Mouse (Mus musculus): Measurements from ENCODE around the gene Slc25a27. TPM values are rescaled to one million over a fixed set of nuclear protein-coding genes. Genes with fewer than 3 reads are reported as not detected.
A peak's percentile ranks its signal among the peaks of the same experiment; 100 is the strongest.

Gene Slc25a27
- polyA plus RNA-seq (2016; fragmentation: Nextera tagmentation; extraction: Ambion mirVana), result 34.5 and 38.1 TPM in 2 replicates

DNA sequence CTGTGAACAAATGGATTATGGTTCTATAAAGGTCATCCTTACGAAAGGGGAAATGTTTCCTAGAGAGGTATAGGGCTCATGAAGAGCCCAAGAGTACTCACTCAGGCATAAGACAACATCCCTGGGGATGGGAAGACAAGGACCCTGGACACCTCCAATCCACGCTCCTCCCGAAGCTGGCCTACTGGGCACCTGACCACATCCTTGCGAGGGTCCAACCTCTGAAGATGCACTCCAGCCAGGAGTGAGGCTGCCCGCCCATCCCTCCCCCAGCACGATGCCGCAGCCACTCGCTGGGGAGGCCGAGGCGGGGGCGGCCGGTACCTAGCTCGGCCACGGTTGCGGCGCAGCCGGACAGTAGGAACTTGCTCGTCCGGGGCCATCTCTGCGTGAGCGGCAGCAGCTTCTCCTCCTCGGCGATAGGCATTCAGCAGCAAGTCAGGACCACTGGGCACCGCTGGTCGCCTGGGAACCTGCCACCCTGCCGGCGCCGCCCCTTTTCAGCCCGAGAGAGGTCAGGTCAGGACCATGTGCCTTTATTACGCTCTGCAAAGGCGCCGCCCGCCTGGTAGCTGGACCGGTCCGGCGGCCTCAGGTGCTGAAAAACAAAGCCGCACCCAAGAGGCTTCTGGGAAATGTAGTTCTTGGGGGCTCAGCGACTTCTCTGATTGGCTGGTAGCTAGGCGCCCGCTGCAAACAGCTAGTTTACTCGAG, at the start of gene Slc25a27:
TSS of gene Slc25a27 (minus strand) at position 639 of the 714 bp plus-strand sequence.
- H3K27me3 ChIP-seq (replicated peaks; ENCODE audit: low read depth, poor library complexity, severe bottlenecking), result no peaks in the 10 kb centered on the region
- WGBS, result under 1% methylated on average over 41 of the region's 41 CpGs
- H3K27ac ChIP-seq (replicated peaks), result peak within 1 kb of the TSS; percentile 91
- peak; percentile 92 for DNase-seq (ENCODE audit: low spot score)
- no peaks in the 10 kb centered on the region for H3K9me3 ChIP-seq
- peak within 1 kb of the TSS; percentile 91 for H3K4me3 ChIP-seq
- H3K4me1 ChIP-seq, result peaks cover 35% of the 10 kb centered on the region
- H3K36me3 ChIP-seq (replicated peaks), result peaks cover 17% of the 10 kb centered on the region

DNA sequence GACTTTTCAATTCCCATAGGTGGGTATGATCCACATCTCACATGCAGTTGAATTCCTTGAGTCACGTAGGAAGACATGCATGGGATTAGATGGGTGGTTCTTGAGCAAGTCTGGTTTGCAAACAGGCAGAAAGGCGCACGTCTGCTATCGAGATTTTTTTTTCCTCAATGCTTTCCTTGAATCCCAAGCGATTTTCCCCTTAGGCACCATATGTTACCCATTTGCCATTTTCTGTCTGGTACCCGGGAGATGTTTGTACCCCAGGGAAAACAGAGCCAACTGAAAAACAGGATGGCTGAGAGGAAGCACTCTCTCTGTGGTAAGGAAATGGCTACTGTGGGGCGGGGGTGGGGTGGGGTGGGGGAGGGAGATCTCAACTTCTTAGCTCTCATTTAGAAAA, 49.6 kb upstream of the Slc25a27 start:
- Histone ChIP-seq H3K27me3 (replicated peaks; ENCODE audit: low read depth, poor library complexity, severe bottlenecking) (no peaks in the 10 kb centered on the region), H3K9me3 (no peaks in the 10 kb centered on the region), H3K4me3 (no peak overlapping the region), H3K4me1 (peaks cover 15% of the 10 kb centered on the region), H3K27ac (replicated peaks) (0 out of 2 replicates have a peak overlapping the region, but pooled peaks have one; percentile 6), H3K36me3 (replicated peaks) (no peaks in the 10 kb centered on the region)
- 43% methylated on average over 7 of the region's 7 CpGs for WGBS
- peak; percentile 11 for DNase-seq (ENCODE audit: low spot score)

DNA sequence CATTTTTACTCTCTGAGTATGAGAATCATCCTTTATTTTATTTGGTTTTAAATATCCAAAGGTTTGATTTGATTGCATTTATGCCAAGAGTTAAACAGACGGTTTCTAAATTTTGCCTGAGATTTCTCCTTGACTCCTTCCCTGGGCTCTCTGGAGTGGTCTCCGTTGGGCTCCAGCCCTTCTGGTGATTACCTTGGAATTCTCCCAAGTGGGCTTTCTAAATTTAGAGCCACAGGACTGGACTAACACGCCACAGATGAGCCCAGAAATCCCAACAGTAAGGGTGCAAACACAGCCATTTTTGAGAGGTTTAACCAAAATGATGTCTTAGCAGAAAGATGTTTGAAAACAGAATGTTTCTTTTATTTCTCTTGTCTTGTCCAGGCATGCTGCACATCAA, 47.2 kb upstream of the Slc25a27 start:
- Histone ChIP-seq H3K27me3 (replicated peaks; ENCODE audit: low read depth, poor library complexity, severe bottlenecking) (no peaks in the 10 kb centered on the region), H3K4me1 (peaks cover 10% of the 10 kb centered on the region), H3K9me3 (no peaks in the 10 kb centered on the region), H3K4me3 (no peak overlapping the region), H3K27ac (replicated peaks) (no peak overlapping the region), H3K36me3 (replicated peaks) (peaks cover under 1% of the 10 kb centered on the region; the same call in 1 of the 2 replicates)
- WGBS, result 81% methylated on average over 3 of the region's 3 CpGs
- no peak for DNase-seq (ENCODE audit: low spot score)

DNA sequence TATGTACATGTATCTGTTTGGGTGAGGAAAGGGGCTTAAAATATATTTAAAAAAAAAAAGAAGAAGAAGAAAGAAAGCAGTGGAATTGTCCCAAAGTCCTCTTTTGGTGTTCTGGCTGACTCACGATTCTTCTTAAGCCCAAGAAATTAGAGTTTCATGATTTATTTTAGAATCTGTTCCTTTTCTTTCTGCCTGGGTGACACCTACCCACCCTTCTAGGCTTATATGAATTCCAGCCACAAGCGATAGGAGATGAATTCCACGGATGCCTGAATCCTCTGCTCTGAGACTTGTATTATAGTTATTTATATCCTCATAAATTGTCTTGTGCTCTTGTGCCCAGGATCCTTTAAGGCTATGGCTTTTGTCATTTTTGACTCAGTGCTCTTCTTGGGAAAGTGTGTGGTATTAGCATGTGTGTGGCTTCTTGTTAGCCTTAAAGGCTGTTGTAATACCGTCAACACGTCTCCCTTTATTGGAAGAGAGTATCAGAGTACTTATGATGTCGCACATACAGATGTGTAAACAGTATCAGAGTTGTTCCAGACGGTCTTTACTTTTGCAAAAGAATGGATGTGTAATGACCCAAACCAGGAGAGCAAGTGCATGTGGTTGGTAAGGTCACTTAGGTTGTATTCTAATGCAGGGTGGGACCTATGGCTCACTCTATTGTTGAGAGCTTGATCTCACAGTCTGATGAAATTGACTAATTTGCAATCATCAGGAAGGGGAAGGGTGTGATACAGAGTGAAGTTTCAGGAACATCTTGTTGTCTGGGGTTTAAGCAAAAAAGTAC, 44.7 kb upstream of the Slc25a27 start:
- no peak for DNase-seq (ENCODE audit: low spot score)
- Histone ChIP-seq H3K9me3 (no peaks in the 10 kb centered on the region), H3K4me3 (no peak overlapping the region), H3K36me3 (replicated peaks) (peaks cover 8% of the 10 kb centered on the region), H3K27me3 (replicated peaks; ENCODE audit: low read depth, poor library complexity, severe bottlenecking) (no peaks in the 10 kb centered on the region), H3K4me1 (peaks cover 4% of the 10 kb centered on the region), H3K27ac (replicated peaks) (no peak overlapping the region)
- WGBS, result 91% methylated on average over 7 of the region's 7 CpGs

DNA sequence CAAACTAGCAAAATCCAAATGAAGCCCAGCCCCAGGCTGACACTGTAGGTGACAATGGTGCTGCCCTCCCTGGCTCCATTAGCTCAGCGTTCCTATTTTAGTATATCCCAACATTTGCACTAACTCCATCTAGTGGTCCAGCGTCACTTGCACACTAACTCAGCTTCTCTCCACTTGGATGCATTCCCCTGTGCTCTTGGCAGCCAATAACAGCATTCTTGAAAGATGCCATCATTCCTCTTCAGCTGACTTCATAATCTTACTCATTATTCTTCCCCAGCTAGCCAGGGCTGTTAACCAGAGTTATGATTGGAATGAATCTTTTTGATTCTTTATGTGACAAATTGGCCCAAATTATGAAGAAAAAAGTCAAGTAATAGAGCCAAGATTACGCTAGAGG, 40.2 kb upstream of the Slc25a27 start:
- no peaks in the 10 kb centered on the region for H3K27me3 ChIP-seq (replicated peaks; ENCODE audit: low read depth, poor library complexity, severe bottlenecking)
- H3K4me1 ChIP-seq, result no peaks in the 10 kb centered on the region
- WGBS, result 83% methylated on average over 3 of the region's 3 CpGs
- peaks cover 12% of the 10 kb centered on the region for H3K36me3 ChIP-seq (replicated peaks)
- no peak overlapping the region for H3K27ac ChIP-seq (replicated peaks)
- no peak for DNase-seq (ENCODE audit: low spot score)
- H3K4me3 ChIP-seq, result no peak overlapping the region
- H3K9me3 ChIP-seq, result no peaks in the 10 kb centered on the region

DNA sequence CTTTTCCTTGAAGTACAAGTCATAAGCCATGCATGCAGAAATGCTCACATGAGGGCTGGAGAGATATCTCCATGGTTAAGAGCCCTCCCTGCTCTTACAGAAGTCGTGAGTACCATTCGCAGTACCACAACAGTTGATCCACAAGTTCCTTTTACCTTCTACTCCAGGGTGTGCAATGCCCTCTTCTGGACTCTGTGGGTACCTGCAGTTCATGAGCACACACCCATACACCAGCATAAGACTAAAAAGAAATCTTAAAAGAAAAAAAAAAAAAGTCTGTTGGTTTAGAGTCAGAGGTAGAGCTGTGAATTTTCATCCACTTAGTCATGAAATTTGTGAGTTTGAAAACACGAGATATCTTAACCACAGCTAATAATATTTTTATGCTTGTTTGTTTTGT, 39.7 kb upstream of the Slc25a27 start:
- Histone ChIP-seq H3K4me3 (no peak overlapping the region), H3K4me1 (no peaks in the 10 kb centered on the region), H3K27me3 (replicated peaks; ENCODE audit: low read depth, poor library complexity, severe bottlenecking) (no peaks in the 10 kb centered on the region), H3K27ac (replicated peaks) (no peak overlapping the region), H3K36me3 (replicated peaks) (peaks cover 12% of the 10 kb centered on the region), H3K9me3 (no peaks in the 10 kb centered on the region)
- 92% methylated on average over 3 of the region's 3 CpGs for WGBS
- DNase-seq (ENCODE audit: low spot score), result no peak

DNA sequence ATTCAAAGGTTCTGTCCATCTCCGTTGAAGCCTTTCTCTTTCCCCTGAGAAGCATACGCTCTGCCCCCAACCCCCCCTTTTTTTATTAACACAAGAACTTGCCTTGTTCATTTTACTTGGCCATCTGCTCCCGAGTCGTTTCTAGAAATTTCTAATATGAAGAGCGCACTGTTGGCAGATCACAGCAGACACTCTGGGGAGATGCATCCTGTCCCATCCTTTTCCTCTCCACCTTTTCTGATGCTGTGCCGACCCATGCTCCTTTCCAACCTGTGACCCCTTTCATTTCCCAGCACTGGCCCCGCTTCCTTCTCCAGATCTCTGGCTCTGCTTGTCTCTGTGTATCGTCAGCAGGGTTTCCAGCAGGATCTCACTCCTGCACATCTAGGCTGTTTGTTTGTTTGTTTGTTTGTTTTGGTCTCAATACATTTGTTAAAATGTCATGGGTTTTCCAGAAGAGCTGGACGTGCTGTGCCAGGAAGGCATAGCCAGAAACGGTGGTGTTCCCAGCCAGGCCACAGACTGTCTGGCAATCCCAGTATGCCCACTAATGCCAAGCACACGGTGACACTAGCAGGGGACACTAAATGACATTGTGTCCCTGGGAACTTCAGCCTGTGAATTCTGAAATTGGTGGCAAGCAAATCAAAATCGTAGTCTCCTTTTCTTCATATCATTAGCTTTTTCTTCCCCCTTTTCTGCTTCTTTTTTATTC, 37.4 kb upstream of the Slc25a27 start:
- no peak overlapping the region for H3K27ac ChIP-seq (replicated peaks)
- H3K4me1 ChIP-seq, result no peaks in the 10 kb centered on the region
- 88% methylated on average over 12 of the region's 12 CpGs for WGBS

DNA sequence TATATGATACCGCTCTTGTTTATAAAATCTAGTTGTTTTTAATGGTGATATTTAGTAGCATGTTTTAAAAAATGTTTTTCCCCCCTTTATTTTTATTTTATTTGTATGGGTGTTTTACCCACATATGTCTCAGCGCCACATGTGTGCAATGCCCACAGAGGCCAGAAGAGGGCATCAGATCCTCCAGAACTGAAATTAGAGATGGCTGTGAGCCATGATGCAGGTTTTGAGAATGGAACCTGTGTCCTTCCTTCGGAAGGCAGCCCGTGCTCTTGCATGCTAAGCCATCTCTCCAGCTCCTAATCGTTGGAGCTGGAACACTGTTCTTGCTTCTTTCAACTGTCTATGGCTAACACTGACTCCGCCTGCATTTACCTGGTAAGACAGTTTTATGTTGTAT, 34.0 kb upstream of the Slc25a27 start:
- peak; percentile 63 for DNase-seq (ENCODE audit: low spot score)
- no peaks in the 10 kb centered on the region for H3K4me1 ChIP-seq
- H3K9me3 ChIP-seq, result no peaks in the 10 kb centered on the region
- H3K36me3 ChIP-seq (replicated peaks), result peaks cover 5% of the 10 kb centered on the region
- no peak overlapping the region for H3K27ac ChIP-seq (replicated peaks)
- no peaks in the 10 kb centered on the region for H3K27me3 ChIP-seq (replicated peaks; ENCODE audit: low read depth, poor library complexity, severe bottlenecking)
- no peak overlapping the region for H3K4me3 ChIP-seq
- WGBS, result 71% methylated on average over 6 of the region's 6 CpGs

More for the DNA sequence above, 37.4 kb upstream of the Slc25a27 start:
- no peak overlapping the region for H3K4me3 ChIP-seq
- H3K9me3 ChIP-seq, result no peaks in the 10 kb centered on the region
- H3K27me3 ChIP-seq (replicated peaks; ENCODE audit: low read depth, poor library complexity, severe bottlenecking), result no peaks in the 10 kb centered on the region
- DNase-seq (ENCODE audit: low spot score), result no peak
- peaks cover 12% of the 10 kb centered on the region for H3K36me3 ChIP-seq (replicated peaks)

DNA sequence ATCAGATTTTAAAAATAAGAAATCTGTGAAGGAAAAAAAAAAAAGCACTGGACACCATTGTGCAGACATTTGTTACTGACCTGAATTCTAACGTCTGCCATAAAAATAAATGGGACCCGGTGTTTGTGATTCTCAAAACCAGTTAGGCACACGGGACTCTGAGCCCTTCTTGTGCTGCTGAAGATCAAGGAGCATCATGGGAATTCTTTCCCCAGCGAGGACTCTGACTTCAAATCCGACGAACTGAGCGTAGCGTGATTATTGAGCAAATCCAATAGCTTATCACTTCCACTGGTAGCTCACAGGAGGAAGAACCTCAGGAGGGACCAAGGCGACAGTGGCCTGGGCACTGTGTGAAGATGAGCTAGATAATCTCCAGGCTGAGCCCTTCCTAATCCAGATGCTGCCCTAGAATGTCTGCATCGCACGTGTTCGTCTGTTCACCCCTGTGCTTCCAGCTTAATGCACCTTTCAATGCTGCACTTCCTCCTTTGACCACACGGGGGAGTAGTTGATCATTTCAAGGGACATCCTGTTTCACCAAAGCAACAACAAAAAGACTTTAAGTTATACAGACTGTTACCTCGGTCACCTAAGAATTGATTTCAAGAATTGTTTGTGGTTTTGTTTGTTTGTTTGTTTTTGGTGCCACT, 32.1 kb upstream of the Slc25a27 start:
- WGBS, result 48% methylated on average over 14 of the region's 14 CpGs

DNA sequence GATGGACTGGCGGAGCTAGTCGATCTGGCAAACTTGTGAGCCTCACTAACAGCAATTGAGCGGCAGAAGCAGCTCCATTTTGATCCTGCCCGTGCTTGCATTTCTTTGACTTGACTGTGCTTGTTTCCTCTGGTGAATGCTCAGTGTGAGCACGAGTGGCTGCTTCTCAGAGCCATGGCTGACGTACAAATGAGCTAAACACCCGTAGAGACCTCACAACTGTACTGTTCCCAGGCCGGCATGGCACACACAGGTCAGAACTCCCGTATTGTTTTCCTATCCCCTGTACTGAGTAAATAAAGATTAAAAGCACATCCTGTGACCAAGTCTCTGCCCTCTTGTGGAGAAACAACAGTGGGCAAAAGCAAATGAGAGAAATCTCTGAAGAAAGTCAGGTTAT, 22.6 kb upstream of the Slc25a27 start:
- DNase-seq (ENCODE audit: low spot score), result no peak
- Histone ChIP-seq H3K4me1 (no peaks in the 10 kb centered on the region), H3K4me3 (no peak overlapping the region), H3K27me3 (replicated peaks; ENCODE audit: low read depth, poor library complexity, severe bottlenecking) (no peaks in the 10 kb centered on the region), H3K27ac (replicated peaks) (no peak overlapping the region), H3K9me3 (no peaks in the 10 kb centered on the region), H3K36me3 (replicated peaks) (peaks cover 65% of the 10 kb centered on the region)
- 86% methylated on average over 9 of the region's 9 CpGs for WGBS

More for the DNA sequence above, 32.1 kb upstream of the Slc25a27 start:
- peak; percentile 82 for DNase-seq (ENCODE audit: low spot score)
- H3K9me3 ChIP-seq, result no peaks in the 10 kb centered on the region
- H3K27me3 ChIP-seq (replicated peaks; ENCODE audit: low read depth, poor library complexity, severe bottlenecking), result no peaks in the 10 kb centered on the region
- no peak overlapping the region for H3K4me3 ChIP-seq
- peaks cover 22% of the 10 kb centered on the region for H3K36me3 ChIP-seq (replicated peaks)
- no peak overlapping the region for H3K27ac ChIP-seq (replicated peaks)
- H3K4me1 ChIP-seq, result no peaks in the 10 kb centered on the region

DNA sequence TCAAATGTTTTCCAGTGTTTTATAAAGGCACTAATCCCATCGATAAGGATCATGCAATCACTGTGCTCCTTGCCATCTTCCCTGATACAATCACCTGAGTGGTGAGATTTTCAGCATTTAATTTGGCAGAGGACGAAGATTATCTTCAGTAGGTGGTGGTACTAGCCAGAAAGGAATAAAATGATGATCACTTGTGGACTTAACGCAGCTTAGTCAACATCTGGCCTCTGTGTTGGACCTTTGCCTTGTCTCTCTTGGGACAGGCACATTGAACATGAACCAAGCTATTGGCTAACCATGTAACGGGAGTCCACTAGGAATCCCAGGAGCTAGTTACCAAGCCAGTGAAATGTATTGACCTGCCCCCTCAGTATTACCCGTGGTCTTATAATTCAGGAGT, 17.6 kb upstream of the Slc25a27 start:
- Histone ChIP-seq H3K27me3 (replicated peaks; ENCODE audit: low read depth, poor library complexity, severe bottlenecking) (no peaks in the 10 kb centered on the region), H3K4me3 (no peak overlapping the region), H3K9me3 (no peaks in the 10 kb centered on the region), H3K4me1 (no peaks in the 10 kb centered on the region), H3K36me3 (replicated peaks) (peaks cover 78% of the 10 kb centered on the region), H3K27ac (replicated peaks) (no peak overlapping the region)
- no peak for DNase-seq (ENCODE audit: low spot score)
- WGBS, result 89% methylated on average over 5 of the region's 5 CpGs

DNA sequence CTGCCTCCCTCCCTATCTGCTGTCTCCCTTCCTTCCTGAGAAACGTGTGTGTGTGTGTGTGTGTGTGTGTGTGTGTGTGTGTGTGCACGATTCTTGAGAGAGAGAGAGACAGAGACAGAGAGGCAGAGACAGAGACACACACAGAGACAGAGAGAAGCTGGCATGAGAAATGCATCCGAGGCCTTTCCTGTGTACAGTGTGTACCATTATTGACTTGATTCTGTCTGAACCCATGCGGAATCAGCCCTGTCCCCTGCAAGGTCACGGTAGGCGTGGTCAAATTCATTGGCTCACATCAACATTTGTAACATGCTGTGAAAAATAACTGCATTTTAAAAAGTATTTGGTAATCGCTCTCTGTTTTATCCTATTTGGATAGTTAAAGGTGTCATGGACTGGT, 17.1 kb upstream of the Slc25a27 start:
- no peaks in the 10 kb centered on the region for H3K4me1 ChIP-seq
- WGBS, result 87% methylated on average over 7 of the region's 7 CpGs
- peaks cover 81% of the 10 kb centered on the region for H3K36me3 ChIP-seq (replicated peaks)
- no peak for DNase-seq (ENCODE audit: low spot score)
- H3K27me3 ChIP-seq (replicated peaks; ENCODE audit: low read depth, poor library complexity, severe bottlenecking), result no peaks in the 10 kb centered on the region
- no peaks in the 10 kb centered on the region for H3K9me3 ChIP-seq
- H3K27ac ChIP-seq (replicated peaks), result no peak overlapping the region
- H3K4me3 ChIP-seq, result no peak overlapping the region
